Mouse (Mus musculus) embryonic facial prominence, embryonic 15.5 days (tissue): ENCODE measurements around the gene Hibch. TPM values are rescaled to one million over a fixed set of nuclear protein-coding genes. Genes with fewer than 3 reads are reported as not detected.
"Not testable (repeated sequence)": the region's sequence is repeated elsewhere in the genome, so short reads cannot be mapped to it uniquely, and the experiment has no call there.

Source experiments
- ATAC-seq: fragments of 200-750 bp; cut with Nextera tagmentation; 2 replicates; pipeline ENCODE4 v1.8.0; 2017; ENCODE audit warnings: low read depth, moderate TSS enrichment; ENCODE audit not compliant: insufficient number of reproducible peaks, low FRiP score, low TSS enrichment
- H3K27ac ChIP-seq: fragments of 300-500 bp; sonication (generic); replicated peaks from 2 replicates; pipeline ENCODE4 v1.5.1; 2015; ENCODE audit warnings: mild to moderate bottlenecking, inconsistent platforms
- H3K27me3 ChIP-seq: fragments of 300-500 bp; sonication (generic); 2 replicates; pipeline ENCODE4 v1.6.1; 2015; ENCODE audit warnings: inconsistent platforms
- H3K36me3 ChIP-seq: fragments of 300-500 bp; sonication (generic); 2 replicates; pipeline ENCODE4 v1.6.1; 2015; ENCODE audit warnings: mild to moderate bottlenecking, inconsistent platforms
- H3K4me1 ChIP-seq: fragments of 300-500 bp; sonication (generic); 2 replicates; pipeline ENCODE4 v1.6.1; 2015; ENCODE audit warnings: inconsistent platforms
- H3K4me2 ChIP-seq: fragments of 300-500 bp; sonication (generic); replicated peaks from 2 replicates; pipeline ENCODE4 v1.6.1; 2015; ENCODE audit warnings: mild to moderate bottlenecking, inconsistent platforms
- H3K4me3 ChIP-seq: fragments of 300-500 bp; sonication (generic); replicated peaks from 2 replicates; pipeline ENCODE4 v1.5.1; 2015; ENCODE audit warnings: mild to moderate bottlenecking, inconsistent platforms
- H3K9ac ChIP-seq: fragments of 300-500 bp; sonication (generic); 2 replicates; pipeline ENCODE4 v1.6.1; 2015; ENCODE audit warnings: inconsistent platforms
- H3K9me3 ChIP-seq: fragments of 300-500 bp; sonication (generic); replicated peaks from 2 replicates; pipeline ENCODE4 v1.6.1; 2016; ENCODE audit warnings: inconsistent platforms
- WGBS: fragments of 180-500 bp; shearing (Covaris S2); methylation state at CpG from one replicate; pipeline ENCODE4 v1.1.7; 2015; 5-methylcytosine and 5-hydroxymethylcytosine counted together
- polyA plus RNA-seq: library from polyadenylated mRNA; unstranded; fragments of >200 nt; fragmentation: Nextera tagmentation; extraction: Ambion mirVana; gene quantifications from 2 replicates; pipeline ENCODE4 v1.2.1, GENCODE M21; 2015

Hibch gene
- polyA plus RNA-seq, 1 experiment from 2014 or later: 22.4 TPM

- Histone ChIP-seq H3K9ac (no peak overlapping the region), H3K36me3 (0 out of 2 replicates have a peak, but pooled peaks cover 5% of the 10 kb centered on the region), H3K27ac (no peak overlapping the region), H3K4me2 (no peak overlapping the region), H3K27me3 (no peaks in the 10 kb centered on the region), H3K4me1 (no peaks in the 10 kb centered on the region), H3K9me3 (no peaks in the 10 kb centered on the region), H3K4me3 (no peak overlapping the region)
- WGBS: 66% methylated on average over 2 of the region's 2 CpGs
- no peak for ATAC-seq
Measured at GRCm38 (mm10) chr1:52884208-52884607, 39.5 kb downstream of the Hibch start.

GRCm38 (mm10) chr1:52909783-52910182 is 65.1 kb downstream of the Hibch start:
- Histone ChIP-seq H3K4me3 (no peak overlapping the region), H3K4me1 (no peaks in the 10 kb centered on the region), H3K4me2 (no peak overlapping the region), H3K27me3 (no peaks in the 10 kb centered on the region), H3K9me3 (no peaks in the 10 kb centered on the region), H3K36me3 (no peaks in the 10 kb centered on the region), H3K27ac (no peak overlapping the region), H3K9ac (no peak overlapping the region)
- 87% methylated on average over 3 of the region's 3 CpGs for WGBS
- ATAC-seq: no peak

GRCm38 (mm10) chr1:52916655-52917054 is 71.9 kb downstream of the Hibch start:
- 86% methylated on average over 2 of the region's 2 CpGs for WGBS

GRCm38 (mm10) chr1:52918897-52919296 is 74.2 kb downstream of the Hibch start:
- not testable (repeated sequence) for H3K36me3 ChIP-seq, H3K9me3 ChIP-seq, H3K9ac ChIP-seq, H3K4me1 ChIP-seq, H3K27ac ChIP-seq, ATAC-seq, H3K4me3 ChIP-seq, H3K27me3 ChIP-seq, H3K4me2 ChIP-seq

More at GRCm38 (mm10) chr1:52916655-52917054, 71.9 kb downstream of the Hibch start:
- no peaks in the 10 kb centered on the region for H3K36me3 ChIP-seq
- H3K9ac ChIP-seq: no peak overlapping the region
- no peak overlapping the region for H3K27ac ChIP-seq
- no peak for ATAC-seq
- H3K4me3 ChIP-seq: no peak overlapping the region
- no peaks in the 10 kb centered on the region for H3K9me3 ChIP-seq
- no peak overlapping the region for H3K4me2 ChIP-seq
- H3K4me1 ChIP-seq: no peaks in the 10 kb centered on the region
- no peaks in the 10 kb centered on the region for H3K27me3 ChIP-seq

- not testable (repeated sequence) for H3K4me3 ChIP-seq, H3K9ac ChIP-seq, H3K36me3 ChIP-seq, H3K9me3 ChIP-seq, H3K27me3 ChIP-seq, H3K27ac ChIP-seq, ATAC-seq, H3K4me2 ChIP-seq, H3K4me1 ChIP-seq
- no CpG with 5 or more reads among the region's 1 CpGs for WGBS
Measured at GRCm38 (mm10) chr1:52924482-52924881, 79.8 kb downstream of the Hibch start.

GRCm38 (mm10) chr1:52934494-52934893 is 89.8 kb downstream of the Hibch start:
- no peaks in the 10 kb centered on the region for H3K4me1 ChIP-seq
- no peak overlapping the region for H3K27ac ChIP-seq
- no peaks in the 10 kb centered on the region for H3K9me3 ChIP-seq
- ATAC-seq: no peak
- H3K36me3 ChIP-seq: no peaks in the 10 kb centered on the region
- H3K4me3 ChIP-seq: no peak overlapping the region
- no peak overlapping the region for H3K4me2 ChIP-seq
- 81% methylated on average over 5 of the region's 5 CpGs for WGBS
- H3K9ac ChIP-seq: no peak overlapping the region
- H3K27me3 ChIP-seq: no peaks in the 10 kb centered on the region

- Histone ChIP-seq H3K9ac (no peak overlapping the region), H3K4me1 (no peaks in the 10 kb centered on the region), H3K4me2 (no peak overlapping the region), H3K36me3 (no peaks in the 10 kb centered on the region), H3K27me3 (no peaks in the 10 kb centered on the region), H3K27ac (no peak overlapping the region), H3K9me3 (no peaks in the 10 kb centered on the region), H3K4me3 (no peak overlapping the region)
- 91% methylated on average over 1 of the region's 1 CpGs for WGBS
- no peak for ATAC-seq
Measured at GRCm38 (mm10) chr1:52939021-52939420, 94.3 kb downstream of the Hibch start.

GRCm38 (mm10) chr1:52947895-52948294 is 103.2 kb downstream of the Hibch start:
- WGBS: 86% methylated on average over 5 of the region's 5 CpGs
- no peak overlapping the region for H3K27ac ChIP-seq
- no peak overlapping the region for H3K4me2 ChIP-seq
- H3K9me3 ChIP-seq: no peaks in the 10 kb centered on the region
- no peak for ATAC-seq
- no peaks in the 10 kb centered on the region for H3K27me3 ChIP-seq
- H3K4me1 ChIP-seq: peaks cover 5% of the 10 kb centered on the region; the same call in 1 of the 2 replicates
- no peak overlapping the region for H3K9ac ChIP-seq
- no peaks in the 10 kb centered on the region for H3K36me3 ChIP-seq
- no peak overlapping the region for H3K4me3 ChIP-seq

- H3K4me1 ChIP-seq: peaks cover 12% of the 10 kb centered on the region; the same call in 1 of the 2 replicates
- no peaks in the 10 kb centered on the region for H3K9me3 ChIP-seq
- H3K27me3 ChIP-seq: no peaks in the 10 kb centered on the region
- H3K27ac ChIP-seq: no peak overlapping the region
- ATAC-seq: no peak
- H3K9ac ChIP-seq: no peak overlapping the region
- H3K4me3 ChIP-seq: no peak overlapping the region
- no peak overlapping the region for H3K4me2 ChIP-seq
- H3K36me3 ChIP-seq: no peaks in the 10 kb centered on the region
- 22% methylated on average over 5 of the region's 5 CpGs for WGBS
Measured at GRCm38 (mm10) chr1:52951146-52951868, 106.6 kb downstream of the Hibch start.

- Histone ChIP-seq H3K36me3 (no peaks in the 10 kb centered on the region), H3K4me1 (peaks cover 12% of the 10 kb centered on the region; the same call in 1 of the 2 replicates), H3K4me3 (peak overlapping the region; percentile 54), H3K27ac (no peak overlapping the region), H3K9me3 (no peaks in the 10 kb centered on the region), H3K9ac (no peak overlapping the region), H3K4me2 (peak overlapping the region; percentile 97), H3K27me3 (no peaks in the 10 kb centered on the region)
- WGBS: 4% methylated on average over 5 of the region's 5 CpGs
- no peak for ATAC-seq
Measured at GRCm38 (mm10) chr1:52952143-52952542, 107.4 kb downstream of the Hibch start.

GRCm38 (mm10) chr1:52952551-52953397 is 108.0 kb downstream of the Hibch start:
- H3K9ac ChIP-seq: peak overlapping the region; percentile 31; the same call in 1 of the 2 replicates
- no peaks in the 10 kb centered on the region for H3K27me3 ChIP-seq
- H3K36me3 ChIP-seq: no peaks in the 10 kb centered on the region
- H3K4me1 ChIP-seq: peaks cover 12% of the 10 kb centered on the region; the same call in 1 of the 2 replicates
- peak; percentile 69 for ATAC-seq
- peak overlapping the region; percentile 54 for H3K4me3 ChIP-seq
- under 1% methylated on average over 47 of the region's 47 CpGs for WGBS
- H3K9me3 ChIP-seq: no peaks in the 10 kb centered on the region
- H3K4me2 ChIP-seq: peak overlapping the region; percentile 97
- H3K27ac ChIP-seq: no peak overlapping the region
